Mouse (Mus musculus): ENCODE results near the gene Tspan6. TPM values are rescaled to one million over a fixed set of nuclear protein-coding genes. Genes with fewer than 3 reads are reported as not detected.

Tspan6 gene
- polyA plus RNA-seq (2015; fragmentation: Nextera tagmentation; extraction: Ambion mirVana) = 183 and 211 TPM in 2 replicates

- H3K36me3 ChIP-seq = peaks cover 14% of the 10 kb centered on the region; the same call in 1 of the 2 replicates
- H3K27me3 ChIP-seq = peaks cover 7% of the 10 kb centered on the region; the same call in 1 of the 2 replicates
- peak within 1 kb of the TSS; percentile 71 for H3K27ac ChIP-seq
- H3K9me3 ChIP-seq = no peaks in the 10 kb centered on the region
- peak; percentile 82 for ATAC-seq (ENCODE audit: insufficient number of reproducible peaks, insufficient read depth, low FRiP score, low TSS enrichment, low read depth)
- H3K4me2 ChIP-seq = peak within 1 kb of the TSS; percentile 59
- peak within 1 kb of the TSS; percentile 56 for H3K4me3 ChIP-seq
- H3K4me1 ChIP-seq = no peaks in the 10 kb centered on the region
- H3K9ac ChIP-seq = peak within 1 kb of the TSS; percentile 82
- 20% methylated on average over 33 of the region's 33 CpGs for WGBS
These were observed at the start of gene Tspan6 for GRCm38 (mm10) chrX:133898014-133898542. Gene Tspan6 (minus strand): TSS chrX:133898429.

- Histone ChIP-seq H3K27ac (no peak overlapping the region), H3K4me3 (no peak overlapping the region), H3K27me3 (peaks cover 34% of the 10 kb centered on the region), H3K9me3 (no peaks in the 10 kb centered on the region), H3K36me3 (no peaks in the 10 kb centered on the region), H3K9ac (no peak overlapping the region), H3K4me2 (no peak overlapping the region), H3K4me1 (no peaks in the 10 kb centered on the region)
- WGBS = 33% methylated on average over 3 of the region's 3 CpGs
- no peak for ATAC-seq (ENCODE audit: insufficient number of reproducible peaks, insufficient read depth, low FRiP score, low TSS enrichment, low read depth)
These were observed 49.2 kb upstream of the Tspan6 start for GRCm38 (mm10) chrX:133947427-133947826.

DNA sequence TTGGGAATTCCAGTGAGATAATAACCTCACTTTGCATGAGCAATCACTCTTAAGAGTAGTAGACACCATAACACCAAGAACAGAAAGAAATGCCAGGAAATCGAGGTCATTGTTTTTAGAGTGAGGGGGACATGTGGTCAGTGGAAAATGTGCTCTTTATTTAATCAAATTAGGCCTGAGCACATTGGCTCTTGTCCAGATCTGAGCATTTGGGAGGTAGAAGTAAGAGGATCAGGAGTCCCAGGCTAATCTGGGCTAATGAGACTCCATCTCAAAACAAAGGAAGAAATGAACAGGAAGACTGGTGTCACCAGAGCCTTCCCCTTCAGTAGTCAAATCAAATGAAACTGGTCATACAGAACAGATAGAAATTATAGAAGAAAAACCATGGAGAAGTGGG, 41.3 kb upstream of the Tspan6 start:
- no peak overlapping the region for H3K27ac ChIP-seq
- H3K9me3 ChIP-seq = no peaks in the 10 kb centered on the region
- H3K4me3 ChIP-seq = no peak overlapping the region
- H3K4me1 ChIP-seq = no peaks in the 10 kb centered on the region
- no peak overlapping the region for H3K4me2 ChIP-seq
- H3K27me3 ChIP-seq = peaks cover 32% of the 10 kb centered on the region
- no peaks in the 10 kb centered on the region for H3K36me3 ChIP-seq
- ATAC-seq (ENCODE audit: insufficient number of reproducible peaks, insufficient read depth, low FRiP score, low TSS enrichment, low read depth) = no peak
- WGBS = 53% methylated on average over 1 of the region's 1 CpGs
- H3K9ac ChIP-seq = no peak overlapping the region

DNA sequence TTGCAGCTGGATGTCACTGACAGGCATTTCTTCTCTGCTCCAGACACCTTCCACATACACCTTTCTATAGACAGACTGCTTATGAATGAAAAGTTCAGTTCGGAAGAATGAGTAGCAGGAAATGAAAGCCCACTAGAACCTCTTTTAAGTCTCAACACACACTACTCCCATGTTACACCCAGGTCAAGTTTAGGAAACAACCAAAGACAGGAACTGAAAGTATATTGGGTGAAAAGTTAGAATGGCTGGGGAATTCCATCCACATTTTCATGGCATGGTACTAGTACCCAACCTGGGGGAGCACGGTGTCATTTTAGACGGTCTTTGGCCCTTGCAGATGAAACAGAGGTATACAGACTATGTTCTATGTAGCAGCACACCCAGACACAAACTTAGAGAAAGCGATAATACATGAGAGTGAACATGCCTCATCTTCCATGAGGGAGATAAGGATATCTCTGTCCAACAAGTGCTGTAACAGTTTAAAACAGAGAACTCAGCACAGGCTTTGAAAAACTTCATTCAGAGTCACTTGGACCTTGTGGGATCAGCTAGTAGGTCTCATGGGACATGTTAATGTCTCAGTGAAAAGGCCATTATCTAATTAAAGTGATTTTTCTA, 38.5 kb upstream of the Tspan6 start:
- ATAC-seq (ENCODE audit: insufficient number of reproducible peaks, insufficient read depth, low FRiP score, low TSS enrichment, low read depth) = no peak
- H3K27me3 ChIP-seq = peaks cover 32% of the 10 kb centered on the region
- no peak overlapping the region for H3K4me2 ChIP-seq
- H3K4me1 ChIP-seq = no peaks in the 10 kb centered on the region
- no peak overlapping the region for H3K4me3 ChIP-seq
- no peaks in the 10 kb centered on the region for H3K36me3 ChIP-seq
- H3K27ac ChIP-seq = no peak overlapping the region
- no peak overlapping the region for H3K9ac ChIP-seq
- H3K9me3 ChIP-seq = no peaks in the 10 kb centered on the region
- WGBS = 81% methylated on average over 4 of the region's 4 CpGs

DNA sequence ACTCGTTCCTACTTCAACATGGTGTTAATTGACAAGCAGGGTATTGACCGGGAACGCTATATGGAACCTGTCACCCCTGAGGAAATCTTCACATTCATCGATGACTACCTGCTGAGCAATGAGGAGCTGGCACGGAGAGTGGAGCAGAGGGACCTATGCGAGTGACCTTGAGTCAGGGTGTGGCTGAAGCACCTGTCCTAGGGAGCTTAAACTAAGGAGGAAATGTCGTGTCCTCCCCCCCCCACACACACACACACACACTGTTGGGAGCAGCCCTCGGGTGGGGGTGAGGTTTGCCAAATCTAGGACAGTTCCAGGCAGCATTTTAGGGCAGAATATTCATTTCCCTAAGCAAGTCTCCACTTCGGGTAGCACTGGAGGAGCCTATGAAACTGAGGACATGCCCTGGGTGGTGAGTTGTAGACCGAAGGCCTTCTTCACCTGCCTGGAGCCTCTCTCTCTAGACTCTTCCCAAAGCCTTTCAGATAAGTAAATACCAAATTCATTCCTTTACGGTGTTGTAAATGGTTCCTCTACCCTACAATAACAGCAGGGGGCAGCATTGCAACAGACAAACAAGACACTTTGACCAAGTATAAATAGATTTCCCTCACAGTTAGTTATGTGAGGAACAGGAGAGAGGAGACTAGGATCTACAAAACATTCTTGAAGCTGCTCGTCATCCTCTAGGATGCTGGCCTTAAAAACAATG, 33.2 kb upstream of the Tspan6 start:
- no peak for ATAC-seq (ENCODE audit: insufficient number of reproducible peaks, insufficient read depth, low FRiP score, low TSS enrichment, low read depth)
- Histone ChIP-seq H3K27ac (no peak overlapping the region), H3K9ac (no peak overlapping the region), H3K27me3 (peaks cover 23% of the 10 kb centered on the region), H3K9me3 (no peaks in the 10 kb centered on the region), H3K4me2 (no peak overlapping the region), H3K4me1 (no peaks in the 10 kb centered on the region), H3K4me3 (no peak overlapping the region), H3K36me3 (no peaks in the 10 kb centered on the region)
- 66% methylated on average over 12 of the region's 12 CpGs for WGBS

- Histone ChIP-seq H3K4me3 (no peak overlapping the region), H3K27me3 (peaks cover 7% of the 10 kb centered on the region), H3K9ac (no peak overlapping the region), H3K4me1 (no peaks in the 10 kb centered on the region), H3K36me3 (no peaks in the 10 kb centered on the region), H3K27ac (no peak overlapping the region), H3K4me2 (no peak overlapping the region), H3K9me3 (no peaks in the 10 kb centered on the region)
- WGBS = 80% methylated on average over 5 of the region's 5 CpGs
- ATAC-seq (ENCODE audit: insufficient number of reproducible peaks, insufficient read depth, low FRiP score, low TSS enrichment, low read depth) = no peak
These were observed 28.5 kb upstream of the Tspan6 start for GRCm38 (mm10) chrX:133926760-133927159.

GRCm38 (mm10) chrX:133921187-133921586, 23.0 kb upstream of the Tspan6 start:
- H3K27me3 ChIP-seq = peaks cover 16% of the 10 kb centered on the region; the same call in 1 of the 2 replicates
- no peak overlapping the region for H3K4me3 ChIP-seq
- no peaks in the 10 kb centered on the region for H3K9me3 ChIP-seq
- 71% methylated on average over 4 of the region's 4 CpGs for WGBS
- H3K4me1 ChIP-seq = no peaks in the 10 kb centered on the region
- H3K36me3 ChIP-seq = no peaks in the 10 kb centered on the region
- ATAC-seq (ENCODE audit: insufficient number of reproducible peaks, insufficient read depth, low FRiP score, low TSS enrichment, low read depth) = no peak
- H3K9ac ChIP-seq = no peak overlapping the region
- H3K27ac ChIP-seq = no peak overlapping the region
- H3K4me2 ChIP-seq = no peak overlapping the region

GRCm38 (mm10) chrX:133914219-133914618, 16.0 kb upstream of the Tspan6 start:
- H3K27me3 ChIP-seq = peaks cover 49% of the 10 kb centered on the region

GRCm38 (mm10) chrX:133913006-133913405, 14.8 kb upstream of the Tspan6 start:
- Histone ChIP-seq H3K27ac (peak overlapping the region; percentile 55), H3K9me3 (no peaks in the 10 kb centered on the region), H3K4me1 (peaks cover 13% of the 10 kb centered on the region), H3K9ac (no peak overlapping the region), H3K36me3 (no peaks in the 10 kb centered on the region), H3K4me2 (no peak overlapping the region), H3K4me3 (no peak overlapping the region), H3K27me3 (peaks cover 46% of the 10 kb centered on the region)
- WGBS = 68% methylated on average over 3 of the region's 3 CpGs
- ATAC-seq (ENCODE audit: insufficient number of reproducible peaks, insufficient read depth, low FRiP score, low TSS enrichment, low read depth) = peak; percentile 56; the same call in 1 of the 2 replicates

More at GRCm38 (mm10) chrX:133914219-133914618, 16.0 kb upstream of the Tspan6 start:
- 40% methylated on average over 7 of the region's 7 CpGs for WGBS
- Histone ChIP-seq H3K9ac (no peak overlapping the region), H3K27ac (peak overlapping the region; percentile 55; the same call in 1 of the 2 replicates), H3K4me2 (no peak overlapping the region), H3K9me3 (no peaks in the 10 kb centered on the region), H3K4me1 (peaks cover 13% of the 10 kb centered on the region), H3K36me3 (no peaks in the 10 kb centered on the region), H3K4me3 (no peak overlapping the region)
- no peak for ATAC-seq (ENCODE audit: insufficient number of reproducible peaks, insufficient read depth, low FRiP score, low TSS enrichment, low read depth)

DNA sequence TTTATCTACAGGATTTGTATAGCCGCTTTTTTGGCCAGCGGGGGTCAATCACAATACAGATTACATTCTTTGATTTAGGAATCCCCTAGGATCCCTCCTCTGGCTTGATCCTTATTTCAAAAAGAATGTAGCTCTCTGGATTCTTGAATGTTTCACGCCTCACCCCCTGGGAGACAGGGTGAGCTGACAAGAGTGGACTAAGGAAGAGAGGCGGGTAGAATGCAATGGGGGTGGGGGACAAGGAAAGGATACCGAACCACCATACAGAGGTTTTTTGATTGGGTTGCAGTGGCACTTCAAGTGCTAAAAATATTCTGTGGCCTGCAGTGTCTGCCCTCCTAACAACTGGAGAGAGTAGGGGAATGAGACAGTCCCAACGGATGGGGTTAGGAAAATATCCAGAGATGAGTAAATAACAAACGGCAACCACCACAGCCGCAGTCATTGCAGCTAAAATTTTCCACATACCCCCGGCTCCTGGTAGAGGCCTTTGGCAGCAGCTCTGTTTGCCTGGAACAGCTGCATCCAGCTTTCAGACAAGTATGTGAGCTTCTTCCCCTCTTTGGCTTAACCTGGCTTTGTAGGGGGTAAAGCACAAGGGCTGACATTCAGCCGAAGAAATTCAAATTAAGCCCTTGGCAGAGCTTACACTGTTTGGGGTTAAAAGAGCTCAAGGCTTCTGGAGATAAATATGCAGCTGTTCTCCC, 13.3 kb upstream of the Tspan6 start:
- H3K27me3 ChIP-seq = peaks cover 43% of the 10 kb centered on the region
- WGBS = 39% methylated on average over 10 of the region's 10 CpGs

DNA sequence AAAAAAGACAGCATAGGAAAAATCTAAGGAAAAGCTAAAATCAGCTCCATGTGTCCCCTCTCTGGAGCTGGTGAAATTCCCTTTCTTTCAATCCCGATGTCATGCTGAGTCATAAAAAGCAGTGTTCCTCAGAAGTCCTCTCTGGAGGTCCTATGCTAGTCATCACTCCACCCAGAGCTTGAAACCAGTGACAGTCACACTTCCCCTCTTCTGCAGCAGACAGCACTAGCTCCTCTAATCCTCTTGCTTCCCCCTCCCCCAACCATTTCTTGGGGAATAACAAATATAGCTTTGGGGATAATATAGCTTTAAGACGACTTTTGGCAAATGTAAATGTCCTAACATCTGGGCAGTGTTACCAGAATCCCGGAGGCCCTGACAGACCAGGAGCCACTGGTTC, 10.0 kb upstream of the Tspan6 start, which contains the start of gene Srpx2:
Srpx2 (plus strand) TSS at position 166 of the 400 bp plus-strand sequence.
- Histone ChIP-seq H3K9me3 (no peaks in the 10 kb centered on the region), H3K27ac (no peak within 1 kb of the TSS), H3K4me3 (no peak within 1 kb of the TSS), H3K36me3 (no peaks in the 10 kb centered on the region), H3K4me1 (0 out of 2 replicates have a peak, but pooled peaks cover 3% of the 10 kb centered on the region), H3K9ac (no peak within 1 kb of the TSS), H3K27me3 (peaks cover 24% of the 10 kb centered on the region), H3K4me2 (peak within 1 kb of the TSS; percentile 30)
- 32% methylated on average over 3 of the region's 3 CpGs for WGBS
- ATAC-seq (ENCODE audit: insufficient number of reproducible peaks, insufficient read depth, low FRiP score, low TSS enrichment, low read depth) = no peak

More for the DNA sequence above, 13.3 kb upstream of the Tspan6 start:
- H3K9ac ChIP-seq = no peak overlapping the region
- no peak overlapping the region for H3K4me2 ChIP-seq
- peaks cover 13% of the 10 kb centered on the region for H3K4me1 ChIP-seq
- no peak for ATAC-seq (ENCODE audit: insufficient number of reproducible peaks, insufficient read depth, low FRiP score, low TSS enrichment, low read depth)
- no peaks in the 10 kb centered on the region for H3K36me3 ChIP-seq
- H3K4me3 ChIP-seq = no peak overlapping the region
- no peaks in the 10 kb centered on the region for H3K9me3 ChIP-seq
- H3K27ac ChIP-seq = peak overlapping the region; percentile 64
